Mouse (Mus musculus) liver, embryonic 14.5 days (tissue): ENCODE measurements around the gene Farsa. TPM values are rescaled to one million over a fixed set of nuclear protein-coding genes. Genes with fewer than 3 reads are reported as not detected.

Experiments
- ATAC-seq: fragments of 200-750 bp; cut with Nextera tagmentation; 2 replicates; pipeline ENCODE4 v1.8.0; 2017; ENCODE audit warnings: moderate number of reproducible peaks, mild to moderate bottlenecking, moderate library complexity; ENCODE audit not compliant: insufficient read depth
- DNase-seq, 3 experiments: peaks; one replicate each; pipeline ENCODE4 v3.0.0-alpha.2; 2012 to 2013; ENCODE audit warnings: low read depth in 3 of 3, low spot score in 3 of 3
- H3K27ac ChIP-seq: fragments of 300-500 bp; sonication (generic); 2 replicates; pipeline ENCODE4 v1.5.1; 2014; ENCODE audit warnings: moderate library complexity, mild to moderate bottlenecking, control low read depth, inconsistent platforms
- H3K27me3 ChIP-seq: fragments of 300-500 bp; sonication (generic); 2 replicates; pipeline ENCODE4 v1.6.1; 2014; ENCODE audit warnings: mild to moderate bottlenecking, low read length, moderate library complexity; ENCODE audit not compliant: control insufficient read depth, insufficient read depth
- H3K36me3 ChIP-seq: fragments of 300-500 bp; sonication (generic); replicated peaks from 2 replicates; pipeline ENCODE4 v1.6.1; 2014; ENCODE audit warnings: low read depth; ENCODE audit not compliant: control insufficient read depth, insufficient read depth
- H3K4me1 ChIP-seq, 2 experiments: fragments of 200-500 bp in 1 of 2; fragments of 300-500 bp in 1 of 2; sonication (generic) in 1 of 2; replicated peaks; 2 replicates each; pipeline ENCODE4 v1.6.1; 2012 to 2014; ENCODE audit warnings: antibody characterized with exemption in 1 of 2, inconsistent platforms in 1 of 2, low read length in 1 of 2; ENCODE audit not compliant: control insufficient read depth in 2 of 2, insufficient read depth in 2 of 2
- H3K4me2 ChIP-seq: fragments of 300-500 bp; sonication (generic); 2 replicates; pipeline ENCODE4 v1.6.1; 2014; ENCODE audit warnings: low read depth, mild to moderate bottlenecking, control low read depth, moderate library complexity
- H3K4me3 ChIP-seq, 2 experiments: fragments of 200-500 bp in 1 of 2; fragments of 300-500 bp in 1 of 2; sonication (generic) in 1 of 2; 2 replicates each; pipeline ENCODE4 v1.5.1; 2012 to 2014; ENCODE audit warnings: low read depth in 2 of 2, low read length in 2 of 2, mild to moderate bottlenecking in 2 of 2, control low read depth in 1 of 2, inconsistent platforms in 1 of 2, moderate library complexity in 1 of 2; ENCODE audit not compliant: insufficient read depth in 1 of 2
- H3K9ac ChIP-seq: fragments of 300-500 bp; sonication (generic); replicated peaks from 2 replicates; pipeline ENCODE4 v1.6.1; 2014; ENCODE audit warnings: mild to moderate bottlenecking, control low read depth, moderate library complexity
- H3K9me3 ChIP-seq: fragments of 300-500 bp; sonication (generic); 2 replicates; pipeline ENCODE4 v1.6.1; 2016; ENCODE audit warnings: low read length, mixed read lengths; ENCODE audit not compliant: control insufficient read depth
- CTCF ChIP-seq: IDR thresholded peaks from 2 replicates; pipeline ENCODE4 v1.5.1; 2016; ENCODE audit warnings: antibody characterized with exemption, low read depth, control low read depth
- EP300 ChIP-seq: IDR thresholded peaks from 2 replicates; pipeline ENCODE4 v1.6.1; 2016; ENCODE audit warnings: antibody characterized with exemption, low read depth
- WGBS: fragments of 180-500 bp; shearing (Covaris S2); extraction: QIAGEN DNeasy Blood & Tissue Kit; methylation state at CpG from one replicate; pipeline ENCODE4 v1.1.7; 2014; ENCODE audit not compliant: insufficient replicate concordance; 5-methylcytosine and 5-hydroxymethylcytosine counted together
- polyA plus RNA-seq, 2 experiments: library from polyadenylated mRNA; depleted of rRNA in 1 of 2; stranded (reverse) in 1 of 2; unstranded in 1 of 2; fragments of >200 nt; fragmentation: Nextera tagmentation in 1 of 2; extraction: Ambion mirVana in 1 of 2; gene quantifications; 2 replicates each; pipeline versions ENCODE4 v1.2.1 to v1.2.3; 2012 to 2014

Farsa gene
- polyA plus RNA-seq, 2 experiments = 45.8 to 54.8 TPM

DNA sequence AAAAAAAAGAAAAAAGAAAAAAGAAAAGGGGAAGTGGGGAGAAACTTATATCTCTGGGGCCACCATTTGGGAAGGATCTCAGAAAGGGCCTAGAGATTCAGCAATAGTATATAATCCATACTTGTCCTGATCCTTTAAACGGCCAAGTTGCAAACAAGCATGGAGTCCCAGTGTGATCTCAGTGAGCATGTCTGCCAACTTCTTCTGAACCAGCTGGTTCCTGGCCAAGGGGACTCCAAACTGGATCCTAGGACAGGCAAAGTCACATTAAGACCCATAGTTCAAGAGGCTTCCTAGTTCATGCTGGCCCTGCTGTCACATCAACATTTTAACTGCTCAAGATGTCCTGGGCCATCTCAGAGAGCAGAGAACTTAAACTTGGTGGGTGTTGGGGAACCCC lies 32.4 kb downstream of the Farsa start:
- no peak for TF ChIP-seq CTCF
- no peak for ATAC-seq
- Histone ChIP-seq H3K27ac (no peak overlapping the region), H3K4me3 (no peak overlapping the region), H3K4me2 (no peak overlapping the region), H3K36me3 (peaks cover 42% of the 10 kb centered on the region), H3K9ac (no peak overlapping the region), H3K27me3 (no peaks in the 10 kb centered on the region), H3K4me1 (peaks cover 3 to 15% of the 10 kb centered on the region in 2 experiments), H3K9me3 (no peaks in the 10 kb centered on the region)
- 76% methylated on average over 1 of the region's 1 CpGs for WGBS
- no peak for DNase-seq

DNA sequence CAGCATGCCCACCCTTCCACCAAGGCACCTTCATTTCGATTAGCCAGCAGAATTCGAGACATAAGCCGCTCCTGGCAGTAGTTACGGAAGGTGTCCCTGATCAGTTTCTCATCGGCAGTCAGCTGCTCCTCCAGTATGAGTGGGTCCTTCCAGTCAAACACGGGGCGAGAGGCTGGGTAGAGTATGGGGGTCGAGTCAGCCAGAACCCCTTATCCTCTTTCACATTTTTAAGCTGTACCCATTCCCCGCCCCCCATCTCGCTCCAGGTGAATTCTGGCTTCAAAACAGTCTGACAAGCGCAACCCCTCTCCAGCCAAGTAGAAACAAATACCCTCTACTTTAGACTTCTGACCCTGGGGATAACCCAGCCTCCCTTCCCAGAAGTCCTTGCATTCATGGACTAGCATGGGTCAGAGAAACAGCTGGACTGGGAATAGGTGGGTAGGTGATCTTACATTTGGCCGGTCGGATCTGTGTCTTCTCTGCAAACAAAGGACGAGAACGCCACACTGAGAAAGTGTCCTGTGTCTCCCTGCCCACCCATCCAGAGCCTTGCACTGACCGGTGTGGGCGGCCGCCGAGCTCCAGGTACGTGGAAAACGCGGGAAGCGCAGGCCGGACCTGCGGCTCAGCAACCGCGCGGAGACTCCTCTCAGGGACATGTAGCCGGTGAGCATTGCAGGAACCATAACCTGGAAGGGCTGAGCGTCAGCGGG lies 36.4 kb downstream of the Farsa start:
- WGBS = 15% methylated on average over 31 of the region's 31 CpGs
- no peak for TF ChIP-seq EP300
- no peak for TF ChIP-seq CTCF
- ATAC-seq = peak; percentile 17; the same call in 1 of the 2 replicates

GRCm38 (mm10) chr8:84893709-84894134 lies 36.9 kb downstream of the Farsa start, which contains the start of gene Gcdh:
Gene Gcdh, minus strand, starts transcription at chr8:84893921.
- TF ChIP-seq EP300 (no peak), CTCF (no peak; the same call in 1 of the 2 replicates)

More for the DNA sequence above, 36.4 kb downstream of the Farsa start:
- Histone ChIP-seq H3K4me1 (peaks cover 3 to 21% of the 10 kb centered on the region in 2 experiments), H3K36me3 (peaks cover 17% of the 10 kb centered on the region), H3K4me2 (peak overlapping the region; percentile 84), H3K9me3 (no peaks in the 10 kb centered on the region), H3K4me3 (peak overlapping the region; percentile 68 to 78), H3K9ac (peak overlapping the region; percentile 59), H3K27ac (peak overlapping the region; percentile 38), H3K27me3 (no peaks in the 10 kb centered on the region)
- no peak for DNase-seq

DNA sequence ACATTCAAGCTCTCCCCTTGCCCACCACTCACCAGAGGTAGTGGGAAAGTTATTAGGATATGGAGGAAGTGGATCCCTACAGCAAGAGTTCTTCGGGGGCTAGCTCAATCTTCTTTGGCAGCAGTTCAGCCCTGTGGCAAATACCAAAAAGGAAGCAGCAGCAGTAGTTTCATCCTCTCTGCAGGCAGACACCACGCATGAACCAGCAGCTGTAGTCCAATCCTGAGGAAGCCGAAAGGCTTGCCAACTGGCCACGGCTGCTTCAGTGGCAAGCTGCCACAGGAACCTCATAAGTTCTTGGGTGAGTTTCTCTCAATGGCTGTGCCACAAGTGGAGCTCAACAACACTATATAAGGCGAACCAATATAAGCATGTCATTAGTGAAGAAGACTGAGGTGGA lies 39.2 kb downstream of the Farsa start:
- ATAC-seq = no peak
- WGBS = 74% methylated on average over 5 of the region's 5 CpGs
- peaks cover 23 to 43% of the 10 kb centered on the region in 2 experiments for H3K4me1 ChIP-seq

More at GRCm38 (mm10) chr8:84893709-84894134, 36.9 kb downstream of the Farsa start, which contains the start of gene Gcdh:
- no peaks in the 10 kb centered on the region for H3K27me3 ChIP-seq
- peak within 1 kb of the TSS; percentile 38 for H3K27ac ChIP-seq
- ATAC-seq (peak; percentile 96), DNase-seq (peak; percentile 95 to 97 (median 96))
- H3K4me1 ChIP-seq = peaks cover 3 to 22% of the 10 kb centered on the region in 2 experiments
- WGBS = 0% methylated on average over 11 of the region's 11 CpGs
- peaks cover 11% of the 10 kb centered on the region; the same call in 1 of the 2 replicates for H3K36me3 ChIP-seq
- H3K4me3 ChIP-seq = peak within 1 kb of the TSS; percentile 68 to 78
- H3K4me2 ChIP-seq = peak within 1 kb of the TSS; percentile 84
- peak within 1 kb of the TSS; percentile 59 for H3K9ac ChIP-seq
- no peaks in the 10 kb centered on the region for H3K9me3 ChIP-seq

GRCm38 (mm10) chr8:84901071-84901470 lies 44.3 kb downstream of the Farsa start:
- TF ChIP-seq CTCF = no peak
- peak; percentile 91 for TF ChIP-seq EP300
- H3K4me1 ChIP-seq = peaks cover 24 to 27% of the 10 kb centered on the region in 2 experiments
- 7% methylated on average over 4 of the region's 4 CpGs for WGBS
- ATAC-seq (peak; percentile 80), DNase-seq (peak; percentile 82 to 85 (median 84))
- no peaks in the 10 kb centered on the region for H3K9me3 ChIP-seq
- H3K4me2 ChIP-seq = peak overlapping the region; percentile 97
- H3K27me3 ChIP-seq = no peaks in the 10 kb centered on the region
- peak overlapping the region; percentile 99 for H3K9ac ChIP-seq
- H3K36me3 ChIP-seq = peaks cover 26% of the 10 kb centered on the region
- peak overlapping the region; percentile 77 to 92 for H3K4me3 ChIP-seq
- H3K27ac ChIP-seq = peak overlapping the region; percentile 97

More for the DNA sequence above, 39.2 kb downstream of the Farsa start:
- Histone ChIP-seq H3K4me3 (no peak overlapping the region), H3K4me2 (no peak overlapping the region), H3K9me3 (no peaks in the 10 kb centered on the region), H3K27me3 (no peaks in the 10 kb centered on the region), H3K36me3 (peaks cover 4% of the 10 kb centered on the region; the same call in 1 of the 2 replicates), H3K27ac (no peak overlapping the region), H3K9ac (no peak overlapping the region)
- no peak for DNase-seq
- no peak for TF ChIP-seq CTCF
- no peak for TF ChIP-seq EP300
